Mouse (Mus musculus) kidney, embryonic 16.5 days (tissue): Measurements from ENCODE around the gene Recql5. TPM values are rescaled to one million over a fixed set of nuclear protein-coding genes. Genes with fewer than 3 reads are reported as not detected.

Source experiments
- ATAC-seq: fragments of 200-750 bp; cut with Nextera tagmentation; 2 replicates; pipeline ENCODE4 v1.8.0; 2017; ENCODE audit warnings: moderate TSS enrichment; ENCODE audit not compliant: low FRiP score, low TSS enrichment
- H3K27ac ChIP-seq: fragments of 300-500 bp; sonication (generic); 2 replicates; pipeline ENCODE4 v1.5.1; 2014; ENCODE audit warnings: low read length
- H3K27me3 ChIP-seq: fragments of 300-500 bp; sonication (generic); 2 replicates; pipeline ENCODE4 v1.6.1; 2014; ENCODE audit warnings: low read length, control low read depth, mixed read lengths; ENCODE audit not compliant: insufficient read depth
- H3K36me3 ChIP-seq: fragments of 300-500 bp; sonication (generic); 2 replicates; pipeline ENCODE4 v1.6.1; 2014; ENCODE audit warnings: low read length, control low read depth, mixed read lengths; ENCODE audit not compliant: insufficient read depth
- H3K4me1 ChIP-seq: fragments of 300-500 bp; sonication (generic); 2 replicates; pipeline ENCODE4 v1.6.1; 2014; ENCODE audit warnings: low read length, control low read depth, mixed read lengths; ENCODE audit not compliant: insufficient read depth
- H3K4me2 ChIP-seq: fragments of 300-500 bp; sonication (generic); replicated peaks from 2 replicates; pipeline ENCODE4 v1.6.1; 2014; ENCODE audit warnings: low read depth, low read length
- H3K4me3 ChIP-seq: fragments of 300-500 bp; sonication (generic); 2 replicates; pipeline ENCODE4 v1.5.1; 2014; ENCODE audit warnings: mild to moderate bottlenecking, low read length
- H3K9ac ChIP-seq: fragments of 300-500 bp; sonication (generic); replicated peaks from 2 replicates; pipeline ENCODE4 v1.6.1; 2014; ENCODE audit warnings: low read length
- H3K9me3 ChIP-seq: fragments of 300-500 bp; sonication (generic); 2 replicates; pipeline ENCODE4 v1.6.1; 2016; ENCODE audit warnings: low read length, control low read depth
- WGBS: fragments of 180-500 bp; shearing (Covaris S2); extraction: QIAGEN DNeasy Blood & Tissue Kit; methylation state at CpG from one replicate; pipeline ENCODE4 v1.1.7; 2014; 5-methylcytosine and 5-hydroxymethylcytosine counted together
- polyA plus RNA-seq: library from polyadenylated mRNA; unstranded; fragments of >200 nt; fragmentation: Nextera tagmentation; extraction: Ambion mirVana; gene quantifications from 2 replicates; pipeline ENCODE4 v1.2.1, GENCODE M21; 2015

Gene Recql5
- polyA plus RNA-seq, 1 experiment from 2014 or later = 25.3 TPM

GRCm38 (mm10) chr11:115902831-115903230 is 30.4 kb downstream of the Recql5 start:
- WGBS = 71% methylated on average over 1 of the region's 1 CpGs
- Histone ChIP-seq H3K4me2 (no peak overlapping the region), H3K4me1 (peaks cover 79% of the 10 kb centered on the region)

GRCm38 (mm10) chr11:115902177-115902576 is 31.1 kb downstream of the Recql5 start:
- Histone ChIP-seq H3K4me1 (peaks cover 76% of the 10 kb centered on the region), H3K27ac (peak overlapping the region; percentile 13; the same call in 1 of the 2 replicates)

More at GRCm38 (mm10) chr11:115902831-115903230, 30.4 kb downstream of the Recql5 start:
- H3K9ac ChIP-seq = no peak overlapping the region
- H3K9me3 ChIP-seq = no peaks in the 10 kb centered on the region
- H3K27me3 ChIP-seq = no peaks in the 10 kb centered on the region
- no peak for ATAC-seq
- peak overlapping the region; percentile 13; the same call in 1 of the 2 replicates for H3K27ac ChIP-seq
- H3K36me3 ChIP-seq = no peaks in the 10 kb centered on the region
- no peak overlapping the region for H3K4me3 ChIP-seq

GRCm38 (mm10) chr11:115901338-115902161 is 31.7 kb downstream of the Recql5 start:
- Histone ChIP-seq H3K9ac (no peak overlapping the region), H3K36me3 (0 out of 2 replicates have a peak, but pooled peaks cover 2% of the 10 kb centered on the region), H3K9me3 (no peaks in the 10 kb centered on the region), H3K4me3 (no peak overlapping the region), H3K4me2 (no peak overlapping the region), H3K27ac (no peak overlapping the region), H3K4me1 (peaks cover 70% of the 10 kb centered on the region), H3K27me3 (no peaks in the 10 kb centered on the region)
- no peak for ATAC-seq
- 85% methylated on average over 9 of the region's 9 CpGs for WGBS

More at GRCm38 (mm10) chr11:115902177-115902576, 31.1 kb downstream of the Recql5 start:
- Histone ChIP-seq H3K4me2 (no peak overlapping the region), H3K9ac (no peak overlapping the region), H3K9me3 (no peaks in the 10 kb centered on the region), H3K27me3 (no peaks in the 10 kb centered on the region), H3K4me3 (no peak overlapping the region), H3K36me3 (no peaks in the 10 kb centered on the region)
- 84% methylated on average over 5 of the region's 5 CpGs for WGBS
- ATAC-seq = no peak

- Histone ChIP-seq H3K9me3 (no peaks in the 10 kb centered on the region), H3K36me3 (0 out of 2 replicates have a peak, but pooled peaks cover 7% of the 10 kb centered on the region), H3K4me3 (peak overlapping the region; percentile 19; the same call in 1 of the 2 replicates), H3K9ac (no peak overlapping the region), H3K4me1 (peaks cover 63% of the 10 kb centered on the region), H3K27ac (peak overlapping the region; percentile 92; the same call in 1 of the 2 replicates), H3K4me2 (peak overlapping the region; percentile 26), H3K27me3 (no peaks in the 10 kb centered on the region)
- 55% methylated on average over 8 of the region's 8 CpGs for WGBS
- no peak for ATAC-seq
Measured at GRCm38 (mm10) chr11:115900561-115901337, 32.5 kb downstream of the Recql5 start.

GRCm38 (mm10) chr11:115899486-115900266 is 33.6 kb downstream of the Recql5 start, which contains the start of gene Smim5:
Smim5 (plus strand) TSS chr11:115899966.
- Histone ChIP-seq H3K27ac (peak within 1 kb of the TSS; percentile 92), H3K4me2 (peak within 1 kb of the TSS; percentile 26), H3K9me3 (no peaks in the 10 kb centered on the region), H3K4me3 (peak within 1 kb of the TSS; percentile 19), H3K27me3 (no peaks in the 10 kb centered on the region), H3K9ac (peak within 1 kb of the TSS; percentile 55), H3K36me3 (0 out of 2 replicates have a peak, but pooled peaks cover 7% of the 10 kb centered on the region), H3K4me1 (peaks cover 53% of the 10 kb centered on the region)
- ATAC-seq = peak; percentile 89
- WGBS = 18% methylated on average over 16 of the region's 16 CpGs

- H3K9ac ChIP-seq = no peak overlapping the region
- H3K36me3 ChIP-seq = peaks cover 10% of the 10 kb centered on the region; the same call in 1 of the 2 replicates
- peaks cover 45% of the 10 kb centered on the region for H3K4me1 ChIP-seq
- 10% methylated on average over 4 of the region's 4 CpGs for WGBS
- no peak overlapping the region for H3K4me3 ChIP-seq
- H3K27ac ChIP-seq = peak overlapping the region; percentile 92
- H3K27me3 ChIP-seq = no peaks in the 10 kb centered on the region
- no peak for ATAC-seq
- no peaks in the 10 kb centered on the region for H3K9me3 ChIP-seq
- H3K4me2 ChIP-seq = no peak overlapping the region
Measured at GRCm38 (mm10) chr11:115898886-115899285, 34.4 kb downstream of the Recql5 start.

GRCm38 (mm10) chr11:115898446-115898845 is 34.8 kb downstream of the Recql5 start:
- no peak overlapping the region for H3K9ac ChIP-seq

GRCm38 (mm10) chr11:115894755-115895520 is 38.3 kb downstream of the Recql5 start:
- no peak for ATAC-seq
- WGBS = 67% methylated on average over 14 of the region's 14 CpGs
- H3K4me3 ChIP-seq = no peak overlapping the region

More at GRCm38 (mm10) chr11:115898446-115898845, 34.8 kb downstream of the Recql5 start:
- H3K27me3 ChIP-seq = no peaks in the 10 kb centered on the region
- peaks cover 40% of the 10 kb centered on the region for H3K4me1 ChIP-seq
- peaks cover 10% of the 10 kb centered on the region; the same call in 1 of the 2 replicates for H3K36me3 ChIP-seq
- H3K4me3 ChIP-seq = no peak overlapping the region
- 79% methylated on average over 7 of the region's 7 CpGs for WGBS
- H3K4me2 ChIP-seq = no peak overlapping the region
- peak overlapping the region; percentile 92; the same call in 1 of the 2 replicates for H3K27ac ChIP-seq
- no peak for ATAC-seq
- H3K9me3 ChIP-seq = no peaks in the 10 kb centered on the region

More at GRCm38 (mm10) chr11:115894755-115895520, 38.3 kb downstream of the Recql5 start:
- H3K27me3 ChIP-seq = no peaks in the 10 kb centered on the region
- peaks cover 10% of the 10 kb centered on the region; the same call in 1 of the 2 replicates for H3K36me3 ChIP-seq
- no peaks in the 10 kb centered on the region for H3K9me3 ChIP-seq
- H3K4me2 ChIP-seq = no peak overlapping the region
- H3K27ac ChIP-seq = no peak overlapping the region
- H3K9ac ChIP-seq = no peak overlapping the region
- H3K4me1 ChIP-seq = peaks cover 20% of the 10 kb centered on the region
